In genomic region chr4:53614576-53615225, GRCm38 (mm10) we compare ENCODE assay signal across 29 mouse cellular contexts.
"Had no signal": no experiment of that assay in that cellular context is flagged by ENCODE, and none has a peak within 500 bp of the region (broad histone marks: within the 10 kb centered on the region; RNA-seq: fewer than 3 reads in every experiment).

No protein-coding gene starts in this region.

- H3K4me2 ChIP-seq: limb, embryonic 12.5 days; limb, embryonic 13.5 days; limb, embryonic 15.5 days; liver, embryonic 11.5 days; liver, embryonic 12.5 days; liver, embryonic 13.5 days; liver, embryonic 15.5 days; lung, embryonic 14.5 days; lung, embryonic 15.5 days; midbrain, embryonic 11.5 days; midbrain, embryonic 12.5 days; midbrain, embryonic 13.5 days; midbrain, embryonic 15.5 days; neural tube, embryonic 12.5 days had no signal

- H3K27ac ChIP-seq: limb, embryonic 10.5 days; limb, embryonic 12.5 days; limb, embryonic 13.5 days; limb, embryonic 15.5 days; liver, embryonic 12.5 days; liver, embryonic 13.5 days; liver, embryonic 14.5 days; liver, embryonic 15.5 days; lung, embryonic 15.5 days; macrophage; midbrain, embryonic 10.5 days; midbrain, embryonic 12.5 days; midbrain, embryonic 13.5 days; midbrain, embryonic 15.5 days; neural tube, embryonic 12.5 days had no signal

- H3K9me3 ChIP-seq: limb, embryonic 10.5 days; limb, embryonic 12.5 days; limb, embryonic 13.5 days; limb, embryonic 15.5 days; liver, embryonic 12.5 days; liver, embryonic 13.5 days; liver, embryonic 15.5 days; lung, embryonic 15.5 days; megakaryocyte, embryonic 14.5 days; midbrain, embryonic 10.5 days; midbrain, embryonic 12.5 days; midbrain, embryonic 13.5 days; midbrain, embryonic 15.5 days; neural tube, embryonic 12.5 days had no signal

- DNase-seq: left cerebral cortex, postnatal 4 days; liver; liver, embryonic 13.5 days; liver, postnatal 0 days; lung, adult 18-20 months; lung, adult 2 months; lung, embryonic 14.5 days; lung, postnatal 10 days; lung, postnatal 14 days; lung, postnatal 36 days; lung, postnatal 4 days; midbrain, embryonic 14.5 days had no signal

- H3K4me3 ChIP-seq: limb, embryonic 10.5 days; limb, embryonic 12.5 days; limb, embryonic 13.5 days; limb, embryonic 15.5 days; liver, embryonic 12.5 days; liver, embryonic 13.5 days; liver, embryonic 15.5 days; lung, embryonic 15.5 days; megakaryocyte, embryonic 14.5 days; midbrain, embryonic 10.5 days; midbrain, embryonic 12.5 days; midbrain, embryonic 13.5 days; midbrain, embryonic 15.5 days; neural tube, embryonic 12.5 days had no signal

- H3K36me3 ChIP-seq: limb, embryonic 10.5 days; limb, embryonic 12.5 days; limb, embryonic 13.5 days; limb, embryonic 15.5 days; liver, embryonic 12.5 days; liver, embryonic 13.5 days; liver, embryonic 15.5 days; lung, embryonic 15.5 days; midbrain, embryonic 10.5 days; midbrain, embryonic 12.5 days; midbrain, embryonic 13.5 days; midbrain, embryonic 15.5 days; neural tube, embryonic 12.5 days had no signal

- H3K27me3 ChIP-seq: limb, embryonic 12.5 days; limb, embryonic 13.5 days; limb, embryonic 15.5 days; liver, embryonic 12.5 days; liver, embryonic 13.5 days; liver, embryonic 15.5 days; lung, embryonic 15.5 days; midbrain, embryonic 12.5 days; midbrain, embryonic 13.5 days; midbrain, embryonic 15.5 days; neural tube, embryonic 12.5 days had no signal

- H3K4me1 ChIP-seq: limb, embryonic 10.5 days; limb, embryonic 12.5 days; limb, embryonic 13.5 days; limb, embryonic 15.5 days; liver, embryonic 12.5 days; liver, embryonic 13.5 days; liver, embryonic 15.5 days; lung, embryonic 15.5 days; megakaryocyte, embryonic 14.5 days; midbrain, embryonic 12.5 days; midbrain, embryonic 13.5 days; midbrain, embryonic 15.5 days; neural tube, embryonic 12.5 days had no signal
